Mouse (Mus musculus): ENCODE data around the gene Emc10. TPM values are rescaled to one million over a fixed set of nuclear protein-coding genes. Genes with fewer than 3 reads are reported as not detected.

Gene Emc10
- polyA plus RNA-seq, 1 experiment = 67.7 TPM

GRCm38 (mm10) chr7:44537009-44537408 is 40.7 kb upstream of the Emc10 start:
- no peak overlapping the region for H3K9ac ChIP-seq (ENCODE audit: low read depth, poor library complexity, severe bottlenecking)
- TF ChIP-seq CTCF (IDR thresholded peaks at IDR 0.05; ENCODE audit: low read depth, low read length) = no peak
- TF ChIP-seq EP300 (IDR thresholded peaks at IDR 0.05; ENCODE audit: insufficient read depth, low read depth, low read length) = no peak
- TF ChIP-seq POLR2A (IDR thresholded peaks at IDR 0.05; ENCODE audit: insufficient read depth, low read length) = no peak
- H3K9me3 ChIP-seq (replicated peaks; ENCODE audit: control insufficient read depth, insufficient read depth, low read length, poor library complexity, severe bottlenecking) = no peaks in the 10 kb centered on the region
- H3K4me3 ChIP-seq (ENCODE audit: low read depth, low read length) = no peak overlapping the region
- peaks cover 35% of the 10 kb centered on the region for H3K36me3 ChIP-seq (ENCODE audit: control insufficient read depth, insufficient read depth, low read length, poor library complexity, severe bottlenecking)
- peaks cover 10% of the 10 kb centered on the region for H3K4me1 ChIP-seq (ENCODE audit: control insufficient read depth, insufficient read depth, low read length)
- no peak overlapping the region for H3K27ac ChIP-seq (ENCODE audit: insufficient read depth, low read length)
- no peaks in the 10 kb centered on the region for H3K27me3 ChIP-seq (ENCODE audit: control insufficient read depth, insufficient read depth, low read length, poor library complexity, severe bottlenecking)

- Histone ChIP-seq H3K4me1 (ENCODE audit: control insufficient read depth, insufficient read depth, low read length) (peaks cover 10% of the 10 kb centered on the region), H3K27me3 (ENCODE audit: control insufficient read depth, insufficient read depth, low read length, poor library complexity, severe bottlenecking) (no peaks in the 10 kb centered on the region), H3K9ac (ENCODE audit: low read depth, poor library complexity, severe bottlenecking) (no peak overlapping the region), H3K27ac (ENCODE audit: insufficient read depth, low read length) (no peak overlapping the region), H3K4me3 (ENCODE audit: low read depth, low read length) (no peak overlapping the region), H3K36me3 (ENCODE audit: control insufficient read depth, insufficient read depth, low read length, poor library complexity, severe bottlenecking) (peaks cover 32% of the 10 kb centered on the region), H3K9me3 (replicated peaks; ENCODE audit: control insufficient read depth, insufficient read depth, low read length, poor library complexity, severe bottlenecking) (no peaks in the 10 kb centered on the region)
- TF ChIP-seq POLR2A (IDR thresholded peaks at IDR 0.05; ENCODE audit: insufficient read depth, low read length) (no peak), EP300 (IDR thresholded peaks at IDR 0.05; ENCODE audit: insufficient read depth, low read depth, low read length) (no peak), CTCF (IDR thresholded peaks at IDR 0.05; ENCODE audit: low read depth, low read length) (no peak)
Observed at GRCm38 (mm10) chr7:44536590-44536968, 40.2 kb upstream of the Emc10 start.

GRCm38 (mm10) chr7:44535657-44536589 is 39.6 kb upstream of the Emc10 start:
- Histone ChIP-seq H3K9me3 (replicated peaks; ENCODE audit: control insufficient read depth, insufficient read depth, low read length, poor library complexity, severe bottlenecking) (no peaks in the 10 kb centered on the region), H3K4me1 (ENCODE audit: control insufficient read depth, insufficient read depth, low read length) (peaks cover 10% of the 10 kb centered on the region), H3K27ac (ENCODE audit: insufficient read depth, low read length) (no peak overlapping the region), H3K36me3 (ENCODE audit: control insufficient read depth, insufficient read depth, low read length, poor library complexity, severe bottlenecking) (peaks cover 26% of the 10 kb centered on the region), H3K27me3 (ENCODE audit: control insufficient read depth, insufficient read depth, low read length, poor library complexity, severe bottlenecking) (no peaks in the 10 kb centered on the region), H3K4me3 (ENCODE audit: low read depth, low read length) (no peak overlapping the region), H3K9ac (ENCODE audit: low read depth, poor library complexity, severe bottlenecking) (no peak overlapping the region)
- TF ChIP-seq EP300 (IDR thresholded peaks at IDR 0.05; ENCODE audit: insufficient read depth, low read depth, low read length) = no peak
- no peak for TF ChIP-seq POLR2A (IDR thresholded peaks at IDR 0.05; ENCODE audit: insufficient read depth, low read length)
- TF ChIP-seq CTCF (IDR thresholded peaks at IDR 0.05; ENCODE audit: low read depth, low read length) = no peak

- no peak overlapping the region for H3K9ac ChIP-seq (ENCODE audit: low read depth, poor library complexity, severe bottlenecking)
- peaks cover 10% of the 10 kb centered on the region for H3K4me1 ChIP-seq (ENCODE audit: control insufficient read depth, insufficient read depth, low read length)
- H3K9me3 ChIP-seq (replicated peaks; ENCODE audit: control insufficient read depth, insufficient read depth, low read length, poor library complexity, severe bottlenecking) = no peaks in the 10 kb centered on the region
- peaks cover 19% of the 10 kb centered on the region for H3K36me3 ChIP-seq (ENCODE audit: control insufficient read depth, insufficient read depth, low read length, poor library complexity, severe bottlenecking)
- H3K27me3 ChIP-seq (ENCODE audit: control insufficient read depth, insufficient read depth, low read length, poor library complexity, severe bottlenecking) = no peaks in the 10 kb centered on the region
- no peak overlapping the region for H3K4me3 ChIP-seq (ENCODE audit: low read depth, low read length)
- H3K27ac ChIP-seq (ENCODE audit: insufficient read depth, low read length) = no peak overlapping the region
- TF ChIP-seq POLR2A (IDR thresholded peaks at IDR 0.05; ENCODE audit: insufficient read depth, low read length) (no peak), CTCF (IDR thresholded peaks at IDR 0.05; ENCODE audit: low read depth, low read length) (peak; percentile 1), EP300 (IDR thresholded peaks at IDR 0.05; ENCODE audit: insufficient read depth, low read depth, low read length) (no peak)
Observed at GRCm38 (mm10) chr7:44534656-44535441, 38.5 kb upstream of the Emc10 start.

GRCm38 (mm10) chr7:44534242-44534641 is 37.9 kb upstream of the Emc10 start:
- Histone ChIP-seq H3K27ac (ENCODE audit: insufficient read depth, low read length) (no peak overlapping the region), H3K9me3 (replicated peaks; ENCODE audit: control insufficient read depth, insufficient read depth, low read length, poor library complexity, severe bottlenecking) (no peaks in the 10 kb centered on the region), H3K4me1 (ENCODE audit: control insufficient read depth, insufficient read depth, low read length) (peaks cover 10% of the 10 kb centered on the region), H3K4me3 (ENCODE audit: low read depth, low read length) (no peak overlapping the region), H3K36me3 (ENCODE audit: control insufficient read depth, insufficient read depth, low read length, poor library complexity, severe bottlenecking) (peaks cover 19% of the 10 kb centered on the region), H3K9ac (ENCODE audit: low read depth, poor library complexity, severe bottlenecking) (no peak overlapping the region), H3K27me3 (ENCODE audit: control insufficient read depth, insufficient read depth, low read length, poor library complexity, severe bottlenecking) (no peaks in the 10 kb centered on the region)
- TF ChIP-seq CTCF (IDR thresholded peaks at IDR 0.05; ENCODE audit: low read depth, low read length) = no peak
- no peak for TF ChIP-seq EP300 (IDR thresholded peaks at IDR 0.05; ENCODE audit: insufficient read depth, low read depth, low read length)
- no peak for TF ChIP-seq POLR2A (IDR thresholded peaks at IDR 0.05; ENCODE audit: insufficient read depth, low read length)
